Mouse (Mus musculus) ES-Bruce4 (cell line): Measurements from ENCODE around the gene Fam135a.

Experiments
- CTCF ChIP-seq: IDR thresholded peaks from one replicate; pipeline ENCODE4 v1.8.1; 2011; ENCODE audit warnings: low read depth, low read length
- POLR2A ChIP-seq: IDR thresholded peaks from one replicate; pipeline ENCODE4 v1.8.1; 2011; ENCODE audit warnings: low read length; ENCODE audit not compliant: insufficient read depth

- TF ChIP-seq CTCF = no peak
- TF ChIP-seq POLR2A = no peak
Measured at GRCm38 (mm10) chr1:24010821-24011220, 89.3 kb downstream of the Fam135a start.
